Mouse (Mus musculus) midbrain, embryonic 12.5 days (tissue): ENCODE results near the gene Phox2b. TPM values are rescaled to one million over a fixed set of nuclear protein-coding genes. Genes with fewer than 3 reads are reported as not detected.

Source experiments
- ATAC-seq: fragments of 200-750 bp; cut with Nextera tagmentation; 2 replicates; pipeline ENCODE4 v1.8.0; 2017; ENCODE audit warnings: low read depth, moderate TSS enrichment, moderate library complexity; ENCODE audit not compliant: low FRiP score
- H3K27ac ChIP-seq: fragments of 300-500 bp; sonication (generic); replicated peaks from 2 replicates; pipeline ENCODE4 v1.5.1; 2016; ENCODE audit warnings: mild to moderate bottlenecking
- H3K27me3 ChIP-seq: fragments of 300-500 bp; sonication (generic); 2 replicates; pipeline ENCODE4 v1.6.1; 2016; ENCODE audit warnings: mild to moderate bottlenecking
- H3K36me3 ChIP-seq: fragments of 300-500 bp; sonication (generic); 2 replicates; pipeline ENCODE4 v1.6.1; 2016
- H3K4me1 ChIP-seq: fragments of 300-500 bp; sonication (generic); 2 replicates; pipeline ENCODE4 v1.6.1; 2016
- H3K4me2 ChIP-seq: fragments of 300-500 bp; sonication (generic); replicated peaks from 2 replicates; pipeline ENCODE4 v1.6.1; 2016; ENCODE audit warnings: mild to moderate bottlenecking, moderate library complexity
- H3K4me3 ChIP-seq: fragments of 300-500 bp; sonication (generic); 2 replicates; pipeline ENCODE4 v1.5.1; 2016; ENCODE audit warnings: mild to moderate bottlenecking
- H3K9ac ChIP-seq: fragments of 300-500 bp; sonication (generic); replicated peaks from 2 replicates; pipeline ENCODE4 v1.6.1; 2016; ENCODE audit warnings: mild to moderate bottlenecking, moderate library complexity
- H3K9me3 ChIP-seq: fragments of 300-500 bp; sonication (generic); 2 replicates; pipeline ENCODE4 v1.6.1; 2016; ENCODE audit warnings: mild to moderate bottlenecking
- WGBS: fragments of 180-500 bp; shearing (Covaris S2); methylation state at CpG from one replicate; pipeline ENCODE4 v1.1.7; 2016; 5-methylcytosine and 5-hydroxymethylcytosine counted together
- polyA plus RNA-seq: library from polyadenylated mRNA; unstranded; fragments of >200 nt; fragmentation: Nextera tagmentation; extraction: Ambion mirVana; gene quantifications from 2 replicates; pipeline ENCODE4 v1.2.1, GENCODE M21; 2016

The Phox2b gene
- 0.52 and 1.1 TPM in 2 replicates for polyA plus RNA-seq

GRCm38 (mm10) chr5:67098733-67099323 lies at the start of gene Phox2b:
TSS of gene Phox2b (minus strand) at chr5:67099301.
- Histone ChIP-seq H3K9me3 (no peaks in the 10 kb centered on the region), H3K36me3 (no peaks in the 10 kb centered on the region), H3K4me1 (peaks cover 12% of the 10 kb centered on the region), H3K27me3 (peaks cover 96% of the 10 kb centered on the region), H3K4me3 (no peak within 1 kb of the TSS), H3K9ac (no peak within 1 kb of the TSS), H3K4me2 (no peak within 1 kb of the TSS), H3K27ac (no peak within 1 kb of the TSS)
- WGBS = 0% methylated on average over 16 of the region's 16 CpGs
- ATAC-seq = no peak

GRCm38 (mm10) chr5:67142622-67143021 lies 43.5 kb upstream of the Phox2b start:
- Histone ChIP-seq H3K27me3 (peaks cover 13% of the 10 kb centered on the region), H3K36me3 (no peaks in the 10 kb centered on the region), H3K4me3 (no peak overlapping the region), H3K4me2 (no peak overlapping the region), H3K27ac (no peak overlapping the region), H3K4me1 (peaks cover 17% of the 10 kb centered on the region), H3K9ac (no peak overlapping the region), H3K9me3 (no peaks in the 10 kb centered on the region)
- no peak for ATAC-seq
- 80% methylated on average over 4 of the region's 4 CpGs for WGBS

GRCm38 (mm10) chr5:67139052-67140015 lies 40.2 kb upstream of the Phox2b start:
- Histone ChIP-seq H3K9ac (no peak overlapping the region), H3K27me3 (peaks cover 30% of the 10 kb centered on the region), H3K27ac (peak overlapping the region; percentile 54), H3K4me3 (no peak overlapping the region), H3K36me3 (no peaks in the 10 kb centered on the region), H3K4me2 (peak overlapping the region; percentile 35), H3K4me1 (peaks cover 24% of the 10 kb centered on the region), H3K9me3 (no peaks in the 10 kb centered on the region)
- 28% methylated on average over 25 of the region's 25 CpGs for WGBS
- ATAC-seq = peak; percentile 59; the same call in 1 of the 2 replicates

- Histone ChIP-seq H3K27me3 (peaks cover 30% of the 10 kb centered on the region), H3K4me2 (peak overlapping the region; percentile 35), H3K4me1 (peaks cover 26% of the 10 kb centered on the region), H3K4me3 (no peak overlapping the region), H3K9ac (no peak overlapping the region), H3K9me3 (no peaks in the 10 kb centered on the region), H3K27ac (peak overlapping the region; percentile 54), H3K36me3 (no peaks in the 10 kb centered on the region)
- peak; percentile 65 for ATAC-seq
- WGBS = 5% methylated on average over 8 of the region's 8 CpGs
Observed at GRCm38 (mm10) chr5:67138643-67139042, 39.5 kb upstream of the Phox2b start.

GRCm38 (mm10) chr5:67134698-67135097 lies 35.6 kb upstream of the Phox2b start:
- Histone ChIP-seq H3K9me3 (no peaks in the 10 kb centered on the region), H3K4me2 (no peak overlapping the region), H3K4me1 (peaks cover 23% of the 10 kb centered on the region), H3K27me3 (peaks cover 18% of the 10 kb centered on the region), H3K4me3 (no peak overlapping the region), H3K9ac (no peak overlapping the region), H3K36me3 (no peaks in the 10 kb centered on the region), H3K27ac (no peak overlapping the region)
- WGBS = 65% methylated on average over 6 of the region's 6 CpGs
- ATAC-seq = no peak

- H3K27ac ChIP-seq = no peak overlapping the region
- WGBS = 67% methylated on average over 2 of the region's 2 CpGs
- H3K9me3 ChIP-seq = no peaks in the 10 kb centered on the region
- no peak overlapping the region for H3K9ac ChIP-seq
- H3K36me3 ChIP-seq = no peaks in the 10 kb centered on the region
- H3K4me2 ChIP-seq = no peak overlapping the region
- H3K27me3 ChIP-seq = peaks cover 10% of the 10 kb centered on the region
- ATAC-seq = no peak
- H3K4me3 ChIP-seq = no peak overlapping the region
- H3K4me1 ChIP-seq = peaks cover 9% of the 10 kb centered on the region; the same call in 1 of the 2 replicates
Observed at GRCm38 (mm10) chr5:67131671-67132070, 32.6 kb upstream of the Phox2b start.

GRCm38 (mm10) chr5:67106261-67106660 lies 7.2 kb upstream of the Phox2b start:
- ATAC-seq = no peak
- Histone ChIP-seq H3K9me3 (no peaks in the 10 kb centered on the region), H3K36me3 (no peaks in the 10 kb centered on the region), H3K9ac (no peak overlapping the region), H3K27me3 (peaks cover 81% of the 10 kb centered on the region), H3K4me1 (0 out of 2 replicates have a peak, but pooled peaks cover 4% of the 10 kb centered on the region), H3K27ac (no peak overlapping the region), H3K4me3 (no peak overlapping the region), H3K4me2 (no peak overlapping the region)
- WGBS = 93% methylated on average over 2 of the region's 2 CpGs

- H3K27me3 ChIP-seq = peaks cover 97% of the 10 kb centered on the region
- no peak overlapping the region for H3K4me2 ChIP-seq
- no peak overlapping the region for H3K9ac ChIP-seq
- H3K9me3 ChIP-seq = no peaks in the 10 kb centered on the region
- H3K36me3 ChIP-seq = no peaks in the 10 kb centered on the region
- H3K4me1 ChIP-seq = 0 out of 2 replicates have a peak, but pooled peaks cover 4% of the 10 kb centered on the region
- no peak overlapping the region for H3K4me3 ChIP-seq
- 5% methylated on average over 3 of the region's 3 CpGs for WGBS
- no peak for ATAC-seq
- no peak overlapping the region for H3K27ac ChIP-seq
Observed at GRCm38 (mm10) chr5:67103016-67103415, 3.9 kb upstream of the Phox2b start.

GRCm38 (mm10) chr5:67101793-67102600 lies 2.9 kb upstream of the Phox2b start:
- Histone ChIP-seq H3K4me2 (no peak overlapping the region), H3K36me3 (no peaks in the 10 kb centered on the region), H3K9me3 (no peaks in the 10 kb centered on the region), H3K9ac (no peak overlapping the region), H3K4me1 (0 out of 2 replicates have a peak, but pooled peaks cover 4% of the 10 kb centered on the region), H3K4me3 (no peak overlapping the region), H3K27me3 (peaks cover 99% of the 10 kb centered on the region), H3K27ac (no peak overlapping the region)
- 1% methylated on average over 28 of the region's 28 CpGs for WGBS
- peak; percentile 66 for ATAC-seq

GRCm38 (mm10) chr5:67101395-67101760 lies 2.3 kb upstream of the Phox2b start:
- Histone ChIP-seq H3K36me3 (no peaks in the 10 kb centered on the region), H3K27ac (no peak overlapping the region), H3K9me3 (no peaks in the 10 kb centered on the region), H3K4me1 (peaks cover 6% of the 10 kb centered on the region), H3K4me2 (no peak overlapping the region), H3K9ac (no peak overlapping the region), H3K27me3 (peaks cover 98% of the 10 kb centered on the region), H3K4me3 (no peak overlapping the region)
- no peak; the same call in 1 of the 2 replicates for ATAC-seq
- WGBS = 2% methylated on average over 9 of the region's 9 CpGs

- Histone ChIP-seq H3K4me2 (no peak overlapping the region), H3K4me1 (peaks cover 12% of the 10 kb centered on the region), H3K9me3 (no peaks in the 10 kb centered on the region), H3K9ac (no peak overlapping the region), H3K27me3 (peaks cover 98% of the 10 kb centered on the region), H3K27ac (no peak overlapping the region), H3K36me3 (no peaks in the 10 kb centered on the region), H3K4me3 (no peak overlapping the region)
- WGBS = under 1% methylated on average over 34 of the region's 34 CpGs
- no peak for ATAC-seq
Observed at GRCm38 (mm10) chr5:67100564-67101394, 1.7 kb upstream of the Phox2b start.
